Mouse (Mus musculus) lung, postnatal 36 days (tissue): ENCODE results near the gene 2900026A02Rik.

Experiments used
- DNase-seq: peaks from one replicate; pipeline ENCODE4 v3.0.0; 2022; ENCODE audit warnings: mixed read lengths

2900026A02Rik gene

GRCm38 (mm10) chr5:113173318-113173717 is 47.7 kb downstream of the 2900026A02Rik start:
- peak; percentile 80 for DNase-seq

- DNase-seq = no peak
These were observed 49.0 kb downstream of the 2900026A02Rik start for GRCm38 (mm10) chr5:113171968-113172578.

GRCm38 (mm10) chr5:113170064-113170754 is 50.8 kb downstream of the 2900026A02Rik start:
- DNase-seq = peak; percentile 52

- DNase-seq = peak; percentile 59
These were observed 53.3 kb downstream of the 2900026A02Rik start for GRCm38 (mm10) chr5:113167733-113168132.

- DNase-seq = no peak
These were observed 55.6 kb downstream of the 2900026A02Rik start for GRCm38 (mm10) chr5:113165481-113165880.

- peak; percentile 91 for DNase-seq
These were observed 56.1 kb downstream of the 2900026A02Rik start for GRCm38 (mm10) chr5:113164873-113165441.

GRCm38 (mm10) chr5:113164448-113164847 is 56.6 kb downstream of the 2900026A02Rik start:
- no peak for DNase-seq

GRCm38 (mm10) chr5:113163116-113163515 is 57.9 kb downstream of the 2900026A02Rik start:
- DNase-seq = no peak

- no peak for DNase-seq
These were observed 58.3 kb downstream of the 2900026A02Rik start for GRCm38 (mm10) chr5:113162699-113163098.

GRCm38 (mm10) chr5:113161576-113161975 is 59.5 kb downstream of the 2900026A02Rik start:
- no peak for DNase-seq

- no peak for DNase-seq
These were observed 60.7 kb downstream of the 2900026A02Rik start for GRCm38 (mm10) chr5:113160320-113160719.

GRCm38 (mm10) chr5:113158759-113159355 is 62.2 kb downstream of the 2900026A02Rik start:
- DNase-seq = no peak

- no peak for DNase-seq
These were observed 63.4 kb downstream of the 2900026A02Rik start for GRCm38 (mm10) chr5:113157588-113157987.

- DNase-seq = no peak
These were observed 64.0 kb downstream of the 2900026A02Rik start for GRCm38 (mm10) chr5:113157006-113157405.

GRCm38 (mm10) chr5:113155133-113155532 is 65.9 kb downstream of the 2900026A02Rik start:
- DNase-seq = peak; percentile 89

- DNase-seq = peak; percentile 26
These were observed 66.6 kb downstream of the 2900026A02Rik start for GRCm38 (mm10) chr5:113154441-113154840.

GRCm38 (mm10) chr5:113153508-113153830 is 67.6 kb downstream of the 2900026A02Rik start:
- no peak for DNase-seq

GRCm38 (mm10) chr5:113152663-113153507 is 68.2 kb downstream of the 2900026A02Rik start:
- peak; percentile 31 for DNase-seq

- no peak for DNase-seq
These were observed 69.4 kb downstream of the 2900026A02Rik start for GRCm38 (mm10) chr5:113151554-113152103.

GRCm38 (mm10) chr5:113150871-113151553 is 70.0 kb downstream of the 2900026A02Rik start:
- no peak for DNase-seq

- DNase-seq = no peak
These were observed 72.0 kb downstream of the 2900026A02Rik start for GRCm38 (mm10) chr5:113149052-113149451.

GRCm38 (mm10) chr5:113147994-113148471 is 73.0 kb downstream of the 2900026A02Rik start:
- DNase-seq = no peak
